Mouse (Mus musculus): ENCODE measurements around the gene Cd37.

Cd37 gene

DNA sequence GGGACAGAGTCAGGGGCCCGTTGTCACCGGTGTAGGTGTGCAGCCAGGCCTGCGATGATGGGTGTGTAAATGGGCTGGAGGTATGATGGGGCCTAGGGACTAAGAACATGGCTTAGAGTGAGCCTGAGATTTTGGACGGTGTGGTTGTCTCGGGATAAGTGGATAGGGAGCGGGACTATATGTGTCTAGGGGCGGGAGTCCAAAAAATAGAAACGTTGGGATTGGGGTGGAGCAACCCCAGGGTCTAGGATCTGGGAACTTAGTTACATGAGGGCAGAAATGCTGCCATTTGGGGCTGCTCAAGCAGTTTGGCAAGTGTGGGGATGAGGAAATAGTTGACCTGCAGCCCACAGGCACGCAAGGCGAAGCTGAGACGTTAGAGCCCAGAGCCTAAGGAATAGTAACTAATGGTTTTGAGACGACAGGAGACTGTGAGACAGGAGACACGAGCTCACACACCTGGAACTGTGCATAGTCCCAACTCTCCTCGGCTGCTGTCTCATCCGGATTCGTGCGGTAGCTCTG lies 3.2 kb downstream of the Cd37 start:
- no peak for ATAC-seq (ENCODE audit: insufficient number of reproducible peaks, low FRiP score, low TSS enrichment)

DNA sequence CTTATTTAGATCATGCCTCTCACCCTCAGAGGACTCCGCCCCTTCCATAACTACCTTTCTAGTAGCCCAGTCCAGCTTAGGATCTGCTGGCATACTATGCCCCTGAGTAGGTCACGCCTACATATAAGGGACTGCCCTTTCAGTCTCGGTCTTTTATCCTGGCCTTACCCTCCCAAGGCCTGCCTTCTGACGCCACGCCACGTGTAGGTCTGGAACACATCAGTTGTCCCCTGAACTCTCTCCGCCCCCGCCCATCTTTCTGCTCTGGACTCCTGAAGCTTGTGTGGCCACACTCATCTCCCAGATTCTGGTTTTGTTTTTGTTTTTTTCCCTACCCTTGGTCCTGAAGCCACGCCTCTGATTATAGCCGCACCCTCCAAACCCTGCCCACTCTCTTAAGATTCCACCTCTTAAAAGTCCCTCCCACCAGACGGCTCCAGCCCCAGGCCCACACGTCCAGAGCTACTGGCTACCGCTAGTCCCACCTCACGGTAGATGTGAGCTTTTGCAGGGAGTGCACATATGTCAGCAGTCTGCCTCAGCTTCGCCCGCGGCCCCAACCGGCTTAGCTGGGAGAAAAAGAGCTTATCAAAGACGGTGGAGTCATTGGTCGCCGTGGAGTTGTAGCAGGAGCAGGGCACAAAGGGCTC lies 3.9 kb downstream of the Cd37 start:
- no peak for ATAC-seq (ENCODE audit: insufficient number of reproducible peaks, low FRiP score, low TSS enrichment)

DNA sequence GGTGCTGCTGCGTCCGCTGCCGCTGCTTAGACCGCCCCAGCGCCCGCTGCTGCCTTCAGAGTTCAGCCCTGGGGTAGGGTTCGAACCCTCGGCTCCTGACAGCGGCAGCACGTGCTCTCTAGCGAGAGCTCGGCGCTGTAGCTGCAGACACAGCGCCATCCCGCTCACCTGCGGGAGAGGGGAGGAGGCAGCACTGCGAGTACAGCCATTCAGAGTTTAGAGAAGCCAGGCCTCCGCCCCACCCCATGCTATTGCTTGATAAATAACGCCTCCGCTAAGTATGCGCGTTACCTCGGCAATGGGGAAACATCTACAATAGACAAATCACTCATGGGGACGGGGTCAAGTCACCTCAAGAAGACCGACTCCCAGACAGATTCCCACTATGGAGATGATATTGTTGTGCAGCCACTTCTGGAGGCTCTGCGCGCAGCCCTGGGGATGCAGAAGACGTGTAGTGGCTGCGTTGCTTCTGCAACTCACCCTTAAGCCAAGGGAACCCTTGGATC lies 4.5 kb downstream of the Cd37 start:
- ATAC-seq (ENCODE audit: insufficient number of reproducible peaks, low FRiP score, low TSS enrichment) = no peak

DNA sequence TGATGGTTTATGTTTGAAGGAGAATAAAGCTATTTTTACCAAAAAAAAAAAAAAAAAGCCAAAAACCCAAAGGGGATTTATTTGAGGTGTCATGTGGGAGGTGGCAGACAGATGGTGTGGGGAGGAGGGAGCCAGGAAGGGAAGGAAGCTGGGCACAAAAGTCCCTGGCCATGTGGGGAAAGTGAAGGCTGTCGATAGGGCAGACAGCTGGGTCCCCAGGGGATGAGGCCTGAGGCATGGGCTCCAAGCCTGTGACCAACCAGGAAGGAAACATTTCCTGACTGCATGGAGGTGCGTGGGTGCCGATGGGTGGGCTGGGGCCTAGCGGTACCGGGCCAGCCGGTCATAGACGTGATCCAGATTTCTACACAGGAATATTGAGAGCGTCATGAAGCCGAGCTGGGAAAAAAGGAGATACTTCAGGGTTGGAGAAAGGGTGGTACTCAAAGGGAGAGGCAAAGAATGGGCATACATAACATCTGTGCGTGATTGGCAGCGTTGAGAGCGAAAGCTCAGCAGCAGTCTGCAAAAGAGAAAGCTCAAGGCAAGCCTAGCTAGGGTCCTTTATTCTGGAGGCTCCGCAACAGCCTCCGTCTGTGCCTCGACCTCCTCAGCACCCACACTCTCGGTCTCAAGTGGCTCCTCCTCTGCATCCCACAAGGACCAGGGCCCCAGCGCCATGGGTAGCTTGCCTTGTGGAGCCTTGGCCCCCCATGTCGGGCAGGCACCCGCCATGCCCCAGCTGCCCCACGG lies 5.2 kb downstream of the Cd37 start:
- no peak for ATAC-seq (ENCODE audit: insufficient number of reproducible peaks, low FRiP score, low TSS enrichment)

DNA sequence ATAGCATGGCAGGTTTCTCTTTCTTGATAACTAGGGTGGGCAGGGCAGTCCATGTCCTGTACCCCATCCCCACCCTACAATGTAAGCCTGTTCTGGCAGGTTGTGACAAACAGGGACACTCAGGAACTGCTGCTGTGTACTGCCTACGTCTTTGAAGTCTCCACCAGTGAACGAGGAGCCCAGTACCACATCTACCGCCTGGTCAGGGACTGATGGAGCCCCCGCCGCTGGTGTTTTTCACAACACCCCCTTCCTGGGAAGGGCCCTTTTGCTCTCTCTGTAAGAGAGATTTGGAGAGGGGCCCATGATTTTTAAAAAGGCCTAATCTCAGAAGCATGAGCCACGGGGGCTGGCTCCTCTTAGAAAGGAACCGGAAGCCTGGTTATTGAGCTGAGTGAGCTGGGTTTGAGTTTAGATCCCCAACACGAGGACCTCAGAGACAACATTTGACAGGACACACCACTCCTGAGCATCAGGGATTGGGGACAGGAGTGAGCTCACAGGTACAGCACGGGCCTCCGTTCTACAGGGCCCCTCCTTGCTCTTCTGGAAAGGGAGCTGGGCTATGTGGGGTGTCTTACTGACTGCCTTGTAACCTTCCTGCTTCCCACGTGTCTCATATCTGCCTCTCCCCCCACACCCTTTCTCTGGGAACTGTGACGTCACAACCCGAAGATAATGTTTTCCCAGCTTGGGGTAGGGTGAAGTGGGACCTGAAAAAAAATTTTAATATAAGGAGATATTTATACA lies 6.0 kb downstream of the Cd37 start:
- no peak for ATAC-seq (ENCODE audit: insufficient number of reproducible peaks, low FRiP score, low TSS enrichment)

DNA sequence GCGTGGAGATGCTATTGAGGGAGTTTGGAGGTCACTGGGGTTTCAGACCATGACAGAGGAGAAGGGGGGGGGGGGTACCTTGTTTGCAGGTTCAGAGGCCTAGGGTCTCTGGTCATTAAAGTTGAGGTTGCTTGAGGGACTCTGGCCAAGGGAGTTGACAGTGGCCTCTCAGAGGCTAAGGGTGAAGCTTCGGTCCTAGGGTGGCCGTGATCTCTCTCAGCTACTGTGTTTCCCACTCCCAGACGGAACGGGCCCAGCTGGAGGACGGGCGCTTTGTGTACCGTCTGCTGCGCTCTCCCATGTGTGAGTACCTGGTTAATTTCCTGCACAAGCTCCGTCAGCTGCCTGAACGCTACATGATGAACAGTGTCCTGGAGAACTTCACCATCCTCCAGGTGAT lies 7.0 kb downstream of the Cd37 start:
- ATAC-seq (ENCODE audit: insufficient number of reproducible peaks, low FRiP score, low TSS enrichment) = no peak

DNA sequence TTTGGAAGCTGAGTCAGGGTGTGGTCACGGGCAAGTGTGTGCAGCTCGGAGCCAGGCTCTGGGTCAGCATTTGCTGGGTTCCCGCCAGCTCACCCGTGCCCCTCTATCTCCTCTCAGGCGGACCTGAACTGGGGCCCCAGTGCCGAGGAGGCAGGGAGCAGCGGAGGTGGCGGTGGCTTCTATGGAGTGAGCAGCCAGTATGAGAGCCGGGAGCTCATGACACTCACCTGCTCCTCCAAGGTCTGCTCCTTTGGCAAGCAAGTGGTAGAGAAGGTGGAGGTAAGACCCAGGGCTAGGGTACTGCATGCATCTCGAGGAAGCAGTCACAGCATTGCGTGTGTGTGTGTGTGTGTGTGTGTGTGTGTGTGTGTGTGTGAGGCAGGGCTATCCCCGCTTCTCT lies 7.7 kb downstream of the Cd37 start:
- ATAC-seq (ENCODE audit: insufficient number of reproducible peaks, low FRiP score, low TSS enrichment) = no peak

DNA sequence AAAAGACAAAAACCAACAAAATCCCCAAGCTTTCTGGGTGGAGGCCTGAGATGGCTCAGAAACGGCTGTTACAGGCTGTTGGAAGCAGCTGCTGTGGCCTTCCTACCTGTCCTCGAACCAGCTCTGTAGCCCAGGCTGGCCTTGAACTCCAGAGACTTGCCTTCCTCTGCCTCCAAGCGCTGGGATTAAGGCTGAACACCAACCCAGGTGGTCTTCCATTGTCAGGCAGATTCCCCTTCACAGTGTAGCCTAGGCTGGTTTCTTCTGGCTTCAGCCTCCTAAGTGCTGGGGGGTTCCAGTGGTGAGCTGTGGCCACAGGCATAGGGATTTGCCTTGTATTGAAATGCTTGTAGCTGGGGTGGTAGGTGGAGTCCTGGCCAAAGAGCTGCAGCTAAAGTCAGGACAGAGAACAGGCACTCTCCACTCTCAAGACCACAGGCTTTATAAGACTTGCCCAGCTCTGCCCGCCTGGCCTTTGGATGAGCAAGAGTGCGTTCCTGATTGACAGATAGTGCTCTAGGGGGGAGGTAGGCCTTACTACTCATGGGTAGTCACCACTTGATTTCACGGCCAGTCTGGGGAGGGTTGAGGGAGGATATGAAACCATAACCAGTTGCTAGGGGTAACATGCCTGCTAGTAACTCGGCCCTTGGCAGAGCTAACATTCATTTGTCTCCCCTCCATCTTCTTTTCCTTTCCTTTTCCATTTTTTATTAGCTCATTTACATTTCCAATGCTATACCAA lies 9.3 kb downstream of the Cd37 start:
- no peak for ATAC-seq (ENCODE audit: insufficient number of reproducible peaks, low FRiP score, low TSS enrichment)

DNA sequence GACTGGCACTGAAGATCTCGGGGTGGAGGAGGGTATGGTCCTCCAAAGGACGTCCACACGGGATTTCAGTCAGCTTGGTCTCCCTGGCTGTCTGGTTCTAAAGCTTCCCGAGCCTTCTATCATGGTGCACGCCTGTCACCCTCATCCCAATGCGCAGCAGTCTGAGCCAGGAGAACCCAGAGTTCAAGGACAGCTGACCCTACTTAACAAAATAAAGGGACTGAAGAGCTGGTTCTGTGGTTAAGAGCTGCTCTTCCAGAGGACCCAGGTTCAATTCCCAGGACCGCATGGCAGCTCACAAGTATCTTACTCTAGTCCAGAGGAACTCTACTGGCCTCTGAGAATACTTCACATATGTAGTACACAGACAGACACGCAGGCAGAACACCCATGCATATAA lies 9.9 kb downstream of the Cd37 start:
- ATAC-seq (ENCODE audit: insufficient number of reproducible peaks, low FRiP score, low TSS enrichment) = no peak

DNA sequence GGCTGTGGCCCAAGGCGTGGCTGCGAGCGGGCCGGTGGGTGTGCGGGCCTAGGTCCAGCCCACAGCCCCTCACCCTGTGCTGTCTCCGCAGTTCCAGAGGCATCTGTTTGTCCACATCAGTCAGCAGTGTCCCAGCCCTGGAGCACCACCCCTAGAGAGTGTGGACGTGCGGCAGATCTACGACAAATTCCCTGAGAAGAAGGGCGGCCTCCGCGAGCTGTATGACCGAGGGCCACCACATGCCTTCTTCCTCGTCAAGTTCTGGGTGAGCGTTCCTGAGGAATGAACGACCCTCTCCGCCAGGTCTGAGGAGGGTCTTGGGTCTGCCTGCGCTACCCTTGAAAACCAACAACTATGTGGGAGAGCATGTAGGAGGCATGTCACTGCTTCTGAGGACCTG lies 10.4 kb downstream of the Cd37 start:
- ATAC-seq (ENCODE audit: insufficient number of reproducible peaks, low FRiP score, low TSS enrichment) = no peak

DNA sequence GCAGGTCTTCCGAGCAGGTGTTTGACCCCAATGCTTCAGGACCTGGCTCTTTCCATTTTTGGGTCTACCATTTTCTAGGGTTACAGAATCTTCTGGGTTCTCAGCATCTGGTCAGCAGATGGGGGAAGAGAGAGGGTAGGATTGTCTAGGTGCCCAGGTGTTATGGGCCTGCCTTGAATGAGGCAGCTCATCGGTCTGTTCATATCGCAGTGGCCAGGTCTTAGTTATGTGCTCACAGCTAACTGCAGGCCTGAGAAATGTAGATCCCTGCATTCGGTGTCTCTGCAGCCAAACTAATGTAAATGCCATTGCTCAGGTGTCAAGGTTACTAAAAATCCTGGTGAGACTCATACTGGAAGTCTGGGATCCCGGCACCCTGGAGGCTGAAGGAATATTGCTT lies 12.5 kb downstream of the Cd37 start:
- ATAC-seq (ENCODE audit: insufficient number of reproducible peaks, low FRiP score, low TSS enrichment) = no peak

DNA sequence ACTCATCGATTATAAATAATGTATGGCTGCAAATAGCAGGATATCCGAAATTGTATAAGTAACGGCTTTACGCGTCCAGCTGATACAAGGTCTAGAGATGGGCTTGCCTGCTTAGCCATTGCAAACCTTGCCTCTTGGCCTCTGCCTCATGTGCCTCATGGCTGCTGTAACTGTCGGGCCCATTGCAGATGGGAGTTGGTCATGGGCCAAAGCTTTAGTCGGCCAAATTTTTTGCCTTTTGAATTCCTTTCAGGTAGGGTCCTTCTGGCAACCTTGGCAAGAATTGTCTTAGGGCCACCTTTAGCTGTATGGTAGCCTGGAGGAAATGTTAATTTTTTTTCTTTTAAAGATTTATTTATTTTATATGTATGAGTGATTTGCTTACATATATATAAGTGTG lies 14.1 kb downstream of the Cd37 start:
- no peak for ATAC-seq (ENCODE audit: insufficient number of reproducible peaks, low FRiP score, low TSS enrichment)

DNA sequence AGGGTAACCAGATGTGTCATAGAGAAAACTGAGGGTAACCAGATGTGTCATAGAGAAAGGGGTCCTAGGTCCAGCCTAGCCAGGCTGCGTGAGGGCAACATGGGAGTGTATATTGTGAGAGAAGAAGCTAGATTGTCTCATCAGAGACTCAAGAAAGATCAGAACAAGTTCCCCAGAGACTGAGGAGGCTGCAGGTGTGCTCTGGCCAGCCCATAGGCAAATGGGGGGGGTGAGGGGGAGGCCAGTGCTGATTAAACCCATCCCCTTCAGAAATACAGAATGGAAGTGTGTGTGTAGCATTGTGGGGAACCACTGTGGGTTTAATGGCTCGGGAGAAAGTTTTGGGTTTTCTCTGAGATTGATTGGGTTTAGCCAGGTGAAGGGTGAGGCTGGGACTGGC lies 17.2 kb downstream of the Cd37 start:
- ATAC-seq (ENCODE audit: insufficient number of reproducible peaks, low FRiP score, low TSS enrichment) = no peak

DNA sequence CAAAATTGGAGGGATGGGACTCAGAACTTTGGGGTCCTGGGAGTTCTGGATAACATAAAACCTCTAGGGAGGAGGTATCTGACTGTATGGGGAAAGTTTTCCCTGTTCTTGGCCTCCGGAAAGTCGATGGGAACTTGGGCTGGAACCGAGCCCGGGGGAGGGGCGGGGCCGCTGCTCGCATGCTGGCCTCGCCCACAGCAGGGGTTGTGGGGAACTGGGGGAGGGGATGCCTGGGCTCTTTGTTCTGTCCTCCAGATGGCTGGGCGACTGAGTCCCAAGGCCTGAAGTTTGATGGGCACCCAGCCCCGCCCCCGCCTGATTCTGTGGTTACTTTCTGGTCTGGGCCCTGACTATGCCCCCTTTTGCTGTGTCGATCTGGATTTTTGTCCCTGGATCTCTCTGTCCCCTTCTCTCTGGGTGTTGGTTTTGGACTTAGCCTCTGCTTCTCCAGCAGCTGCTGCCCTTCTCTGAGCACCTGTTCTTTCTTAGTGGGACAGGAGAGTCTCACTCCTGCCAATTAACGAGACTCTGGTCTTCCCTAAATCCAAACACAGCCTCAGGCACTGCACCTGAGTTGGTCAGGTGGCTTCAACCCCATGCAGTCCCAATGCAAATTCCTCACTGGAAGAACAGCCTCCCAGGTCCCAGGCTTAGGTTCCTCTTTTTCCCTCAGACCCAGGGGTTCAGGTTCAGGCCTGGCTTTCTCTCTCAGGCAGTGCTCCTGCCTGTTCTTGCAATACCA lies 22.3 kb downstream of the Cd37 start:
- no peak for ATAC-seq (ENCODE audit: insufficient number of reproducible peaks, low FRiP score, low TSS enrichment)

DNA sequence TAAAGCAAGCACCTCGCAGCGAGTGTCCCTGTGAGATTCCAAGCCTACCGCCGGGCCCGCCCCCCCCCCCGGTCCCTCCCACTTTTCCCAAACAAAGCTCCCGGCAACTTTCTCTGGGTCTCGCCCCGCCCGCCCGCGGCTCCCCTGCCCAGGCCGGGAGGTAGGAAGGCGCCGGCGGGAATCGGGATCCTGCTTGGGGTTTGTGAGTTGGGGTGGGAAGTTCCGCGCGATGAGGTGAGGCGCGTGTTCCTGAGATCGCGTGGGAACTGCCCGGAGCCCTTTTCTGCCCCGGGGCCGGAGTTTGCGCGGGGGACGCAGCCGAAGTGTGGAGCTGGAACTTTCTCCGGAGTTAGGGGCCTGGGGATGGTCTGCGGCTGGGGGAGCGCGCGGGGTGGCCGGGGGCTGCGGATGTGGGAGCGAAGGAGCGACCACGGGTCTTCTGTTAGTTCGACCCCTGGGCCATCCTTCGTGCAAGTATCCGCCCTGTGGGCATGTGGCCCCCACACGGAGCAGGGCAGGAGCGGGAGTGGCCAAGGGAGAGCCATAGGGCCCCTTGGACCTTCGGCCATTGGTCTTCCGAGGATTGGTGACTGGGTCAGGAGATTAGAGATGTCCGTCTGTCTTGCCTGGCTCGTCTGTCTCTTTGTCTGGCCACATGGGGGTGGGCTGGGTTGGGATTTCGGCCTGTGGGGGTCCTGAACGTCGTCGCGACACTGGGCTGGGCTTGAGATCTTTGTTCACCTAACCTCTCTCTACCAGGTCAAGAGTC lies 23.1 kb downstream of the Cd37 start, which contains the start of gene Tead2:
Gene Tead2, plus strand, starts transcription at position 81 of the 769 bp plus-strand sequence.
- ATAC-seq (ENCODE audit: insufficient number of reproducible peaks, low FRiP score, low TSS enrichment) = no peak

DNA sequence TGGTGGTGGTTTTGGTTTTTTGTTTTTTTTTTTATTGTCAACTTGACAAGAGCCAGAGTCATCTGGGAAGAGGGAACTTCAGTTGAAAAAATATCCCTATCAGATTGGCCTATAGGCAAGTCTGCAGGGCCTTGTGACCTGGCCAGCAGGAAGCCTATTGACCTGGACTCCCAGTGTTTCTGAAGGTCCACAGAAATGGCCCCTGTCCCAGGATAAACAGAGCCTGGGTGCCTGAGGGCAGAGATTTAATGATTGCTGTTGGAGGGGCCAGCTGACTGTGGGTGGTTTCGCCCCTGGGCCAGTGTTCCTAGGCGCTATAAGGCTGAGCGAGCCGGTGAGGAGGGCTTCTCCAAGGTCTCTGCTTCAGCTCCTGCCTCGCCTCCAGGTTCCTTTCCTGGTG lies 25.2 kb downstream of the Cd37 start:
- no peak for ATAC-seq (ENCODE audit: insufficient number of reproducible peaks, low FRiP score, low TSS enrichment)

DNA sequence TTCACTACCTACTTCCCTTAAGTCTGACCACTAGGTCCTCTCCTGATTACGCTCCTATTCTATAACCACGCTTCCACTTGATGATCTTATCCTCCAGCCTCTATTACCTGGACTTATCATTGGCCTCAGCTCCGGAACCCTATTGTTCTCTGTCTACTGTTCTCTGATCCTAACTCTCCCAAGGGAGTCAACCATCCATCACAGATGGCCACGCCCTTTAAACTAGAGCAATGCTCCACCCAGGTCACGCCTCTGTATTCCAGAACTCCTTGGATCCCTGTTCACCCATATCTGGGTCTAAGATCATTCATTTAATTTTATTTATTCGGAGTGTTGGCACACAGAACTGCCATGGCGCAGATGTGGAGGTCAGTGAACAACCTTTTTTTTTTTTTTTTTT lies 26.6 kb downstream of the Cd37 start:
- no peak for ATAC-seq (ENCODE audit: insufficient number of reproducible peaks, low FRiP score, low TSS enrichment)

DNA sequence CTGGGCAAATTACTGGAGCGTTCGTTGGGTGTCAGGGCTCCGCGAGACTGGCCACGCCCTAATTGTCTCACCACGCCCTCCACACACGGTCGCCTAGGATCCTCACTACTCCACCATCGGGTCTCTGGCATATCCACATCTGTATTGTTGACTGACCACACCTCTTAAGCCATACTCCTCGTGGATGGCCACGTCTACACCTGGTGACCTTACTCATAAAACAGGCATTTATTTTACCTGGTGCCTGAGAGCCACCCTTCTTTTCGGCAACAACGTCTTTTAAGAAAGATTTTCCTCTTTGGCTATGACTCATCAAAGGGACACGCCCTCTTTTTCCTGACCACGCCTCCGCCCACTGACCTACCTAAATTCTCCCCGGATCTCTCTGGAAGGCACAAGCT lies 27.1 kb downstream of the Cd37 start, which contains the start of gene Dkkl1:
Gene Dkkl1, minus strand, starts transcription at position 297 of the 401 bp plus-strand sequence.
- ATAC-seq (ENCODE audit: insufficient number of reproducible peaks, low FRiP score, low TSS enrichment) = no peak

DNA sequence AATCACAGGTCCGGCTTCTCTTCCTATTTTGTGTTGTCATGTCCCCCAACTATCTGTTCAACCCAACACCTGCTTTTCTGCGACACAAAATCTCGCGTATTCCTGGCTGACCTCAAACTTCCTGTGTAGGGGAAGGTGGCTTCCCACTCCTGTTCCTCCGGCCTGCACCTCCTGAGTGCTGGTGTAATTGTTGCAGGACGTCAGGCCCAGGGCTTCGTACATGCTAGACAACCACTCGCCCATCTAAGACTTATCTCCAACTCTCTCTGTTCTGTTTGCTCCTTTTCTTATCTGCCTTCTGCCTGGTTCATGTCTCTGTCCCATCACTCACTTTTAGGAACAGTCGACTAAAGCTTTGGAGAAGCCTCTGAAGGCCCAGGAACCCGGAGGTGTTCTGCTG lies 27.8 kb downstream of the Cd37 start:
- no peak for ATAC-seq (ENCODE audit: insufficient number of reproducible peaks, low FRiP score, low TSS enrichment)
